Mouse (Mus musculus) adrenal gland, adult (tissue): ENCODE measurements around the gene Dlg4.
"Not testable (repeated sequence)": the region's sequence is repeated elsewhere in the genome, so short reads cannot be mapped to it uniquely, and the experiment has no call there.

ENCODE experiments used
- DNase-seq, 2 experiments: peaks; one replicate each; pipeline ENCODE4 v3.0.0; 2022 to 2023; ENCODE audit warnings: low spot score in 1 of 2; ENCODE audit not compliant: inconsistent age in 2 of 2

The Dlg4 gene

GRCm38 (mm10) chr11:69996161-69997061 lies 20.3 kb upstream of the Dlg4 start:
- DNase-seq: peak; percentile 69 to 86

DNA sequence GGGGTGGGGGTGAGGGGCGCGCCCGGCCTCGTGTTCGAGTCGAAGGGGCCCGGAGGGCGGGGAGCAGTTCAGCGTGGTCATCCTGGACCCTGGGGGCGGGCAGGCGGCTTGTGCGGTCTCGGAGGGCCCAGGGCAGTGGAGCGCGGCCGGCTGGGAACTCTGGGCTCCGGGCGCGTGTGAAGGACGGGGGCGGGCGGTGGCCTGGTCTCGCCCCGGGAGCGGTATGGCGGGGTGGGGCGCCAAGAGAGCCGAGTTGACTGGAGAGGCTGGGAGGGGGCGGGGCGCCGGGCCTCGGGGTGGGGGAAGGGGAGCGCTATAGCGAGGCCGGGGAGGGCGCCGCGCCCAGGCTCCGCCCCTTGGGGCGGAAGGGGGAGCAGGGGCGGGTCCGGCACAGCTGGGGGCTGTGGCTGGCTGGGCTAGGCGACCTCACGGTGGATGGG lies 19.7 kb upstream of the Dlg4 start:
- DNase-seq: peak; percentile 92 to 96

DNA sequence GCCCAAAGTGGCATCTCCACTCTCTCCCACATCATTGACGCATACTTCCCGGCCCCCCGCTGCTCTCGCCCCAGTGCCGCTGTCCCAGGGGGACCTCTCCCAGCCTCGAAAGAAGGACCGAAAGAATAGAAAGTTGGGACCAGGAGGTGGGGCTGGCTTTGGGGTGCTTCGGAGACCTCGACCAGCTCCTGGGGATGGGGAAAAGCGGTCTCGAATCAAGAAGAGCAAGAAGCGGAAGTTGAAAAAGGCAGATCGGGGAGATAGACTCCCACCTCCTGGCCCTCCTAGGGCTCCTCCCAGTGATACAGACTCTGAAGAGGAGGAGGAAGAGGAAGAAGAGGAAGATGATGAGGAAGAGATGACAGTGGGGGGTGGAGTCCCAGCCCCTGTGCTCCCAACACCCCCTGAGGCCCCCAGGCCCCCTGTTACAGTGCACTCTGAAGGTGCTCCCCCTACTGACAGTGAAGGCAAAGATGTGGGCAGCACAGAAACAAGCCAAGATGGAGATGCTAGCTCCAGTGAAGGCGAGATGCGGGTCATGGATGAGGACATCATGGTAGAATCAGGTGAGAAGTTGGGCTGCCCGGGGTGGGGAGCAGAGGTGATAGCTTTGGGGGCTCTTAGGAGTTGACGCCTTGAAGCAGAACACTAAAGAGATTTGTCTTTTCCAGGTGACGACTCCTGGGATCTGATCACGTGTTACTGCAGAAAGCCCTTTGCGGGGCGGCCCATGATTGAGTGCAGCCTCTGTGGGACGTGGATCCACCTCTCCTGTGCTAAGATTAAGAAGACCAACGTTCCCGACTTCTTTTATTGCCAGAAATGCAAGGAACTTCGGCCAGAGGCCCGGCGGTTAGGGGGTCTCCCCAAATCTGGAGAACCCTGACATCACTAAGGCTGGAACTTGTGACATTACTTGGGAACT lies 17.9 kb upstream of the Dlg4 start:
- peak; percentile 52 to 69 for DNase-seq

DNA sequence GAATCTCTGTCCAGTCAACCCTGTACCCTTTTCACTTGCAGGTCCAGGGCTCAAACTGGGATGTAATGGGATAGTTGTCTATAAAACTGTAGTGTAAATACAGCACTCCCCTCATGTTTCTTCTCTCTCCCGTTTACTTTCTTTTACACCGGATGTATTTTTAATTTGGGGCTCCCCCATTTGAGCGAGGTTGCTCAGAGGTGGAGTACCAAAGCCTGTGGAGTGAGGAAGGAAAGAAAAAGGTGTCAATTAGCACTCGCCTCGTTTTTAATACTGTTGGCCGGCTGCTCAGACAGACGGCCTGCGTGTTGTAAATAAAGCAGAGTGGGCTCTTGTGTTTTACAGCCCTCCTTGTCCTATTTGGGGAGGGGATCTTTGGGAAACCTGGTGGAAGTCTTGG lies 17.1 kb upstream of the Dlg4 start:
- peak in 1 of 2 experiments; percentile 47 for DNase-seq

GRCm38 (mm10) chr11:70000396-70000898 lies 16.3 kb upstream of the Dlg4 start, which contains the start of gene Dvl2:
Dvl2 (plus strand) TSS chr11:70000595.
- peak; percentile 93 to 97 for DNase-seq

GRCm38 (mm10) chr11:70001159-70001558 lies 15.6 kb upstream of the Dlg4 start:
- no peak for DNase-seq

DNA sequence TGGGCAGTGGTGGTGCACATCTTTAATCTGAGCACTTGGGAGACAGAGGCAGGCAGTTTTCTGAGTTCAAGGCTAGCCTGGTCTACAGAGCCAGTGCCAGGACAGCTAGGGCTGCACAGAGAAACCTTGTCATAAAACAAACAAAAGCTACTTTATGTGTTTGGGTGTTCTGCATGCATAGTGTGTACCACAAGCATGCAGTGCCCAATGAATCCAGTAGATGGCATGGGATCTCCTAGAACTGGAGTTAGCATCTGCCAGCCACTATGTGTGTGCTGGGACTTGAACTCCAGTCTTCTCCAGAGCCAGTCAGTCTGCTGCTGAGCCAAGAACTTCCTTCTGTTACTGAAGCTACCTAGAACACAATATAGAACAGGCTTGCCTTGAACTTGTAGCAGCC lies 14.9 kb upstream of the Dlg4 start:
- peak in 1 of 2 experiments; percentile 69 for DNase-seq

DNA sequence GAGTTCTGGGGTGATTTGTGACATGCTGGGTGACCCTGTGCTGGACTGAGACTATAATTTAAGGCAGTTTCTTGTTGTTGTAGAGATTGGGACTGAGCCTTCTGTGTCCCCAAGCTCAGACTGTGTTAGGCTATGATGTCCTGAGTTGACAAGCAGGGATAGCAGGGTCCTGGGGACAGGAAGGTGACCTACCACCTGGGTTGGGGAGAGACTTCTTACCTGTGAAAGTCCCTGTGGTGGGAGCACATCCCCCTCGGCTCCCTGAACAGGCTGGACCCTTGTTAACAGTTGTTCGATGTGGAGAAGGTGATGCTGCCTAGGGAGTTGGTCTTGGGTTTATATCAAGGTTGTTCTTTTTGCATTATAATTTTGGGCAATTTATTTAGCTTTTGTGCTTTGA lies 14.3 kb upstream of the Dlg4 start:
- DNase-seq: no peak

- DNase-seq: no peak
These were observed 11.2 kb upstream of the Dlg4 start for GRCm38 (mm10) chr11:70005521-70005920.

- peak in 1 of 2 experiments; percentile 62 for DNase-seq
These were observed 6.7 kb upstream of the Dlg4 start for GRCm38 (mm10) chr11:70010033-70010432.

- no peak for DNase-seq
These were observed 6.2 kb upstream of the Dlg4 start for GRCm38 (mm10) chr11:70010548-70010947.

DNA sequence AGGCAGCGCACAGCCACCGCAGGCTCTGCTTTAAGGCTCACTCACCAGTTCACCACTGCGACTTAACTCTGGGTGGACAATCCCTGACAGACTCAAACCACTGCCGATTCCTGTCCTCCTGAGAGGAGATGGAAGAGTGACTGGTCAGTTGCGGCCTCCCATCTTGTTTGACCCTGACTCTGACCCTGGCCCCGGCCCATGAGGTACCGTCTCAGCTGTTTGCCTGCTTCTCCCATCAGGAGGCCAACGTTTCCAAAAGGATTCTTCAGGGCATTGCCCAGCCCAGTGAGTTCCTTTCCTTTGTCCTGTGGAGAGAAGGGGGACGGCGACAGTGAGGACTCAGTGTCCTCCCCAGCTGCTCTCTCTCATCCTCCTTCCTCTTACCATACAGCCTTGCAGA lies 5.8 kb upstream of the Dlg4 start:
- DNase-seq: peak in 1 of 2 experiments; percentile 62

GRCm38 (mm10) chr11:70012931-70013330 lies 3.8 kb upstream of the Dlg4 start:
- no peak for DNase-seq

DNA sequence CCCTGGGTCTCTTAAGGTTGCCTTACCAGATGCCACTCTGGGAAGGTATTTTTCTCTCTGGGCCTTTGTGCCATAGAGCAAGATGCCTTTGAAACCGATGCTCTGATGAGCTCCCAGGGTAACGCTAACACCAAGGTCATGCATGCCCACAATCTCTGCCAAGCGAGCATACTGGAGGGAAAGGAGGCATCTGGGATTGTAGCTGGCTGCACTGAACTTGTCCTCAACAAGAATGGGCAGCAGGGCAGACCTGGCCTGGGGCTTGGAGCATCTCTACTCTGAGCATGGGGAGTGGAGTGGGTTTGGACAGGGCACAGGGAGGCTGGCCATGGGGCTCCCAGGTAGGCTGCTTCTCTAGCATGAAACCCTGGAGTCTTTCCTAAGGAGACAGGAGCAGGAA lies 3.3 kb upstream of the Dlg4 start:
- peak in 1 of 2 experiments; percentile 66 for DNase-seq

GRCm38 (mm10) chr11:70014051-70014450 lies 2.7 kb upstream of the Dlg4 start:
- DNase-seq: no peak

DNA sequence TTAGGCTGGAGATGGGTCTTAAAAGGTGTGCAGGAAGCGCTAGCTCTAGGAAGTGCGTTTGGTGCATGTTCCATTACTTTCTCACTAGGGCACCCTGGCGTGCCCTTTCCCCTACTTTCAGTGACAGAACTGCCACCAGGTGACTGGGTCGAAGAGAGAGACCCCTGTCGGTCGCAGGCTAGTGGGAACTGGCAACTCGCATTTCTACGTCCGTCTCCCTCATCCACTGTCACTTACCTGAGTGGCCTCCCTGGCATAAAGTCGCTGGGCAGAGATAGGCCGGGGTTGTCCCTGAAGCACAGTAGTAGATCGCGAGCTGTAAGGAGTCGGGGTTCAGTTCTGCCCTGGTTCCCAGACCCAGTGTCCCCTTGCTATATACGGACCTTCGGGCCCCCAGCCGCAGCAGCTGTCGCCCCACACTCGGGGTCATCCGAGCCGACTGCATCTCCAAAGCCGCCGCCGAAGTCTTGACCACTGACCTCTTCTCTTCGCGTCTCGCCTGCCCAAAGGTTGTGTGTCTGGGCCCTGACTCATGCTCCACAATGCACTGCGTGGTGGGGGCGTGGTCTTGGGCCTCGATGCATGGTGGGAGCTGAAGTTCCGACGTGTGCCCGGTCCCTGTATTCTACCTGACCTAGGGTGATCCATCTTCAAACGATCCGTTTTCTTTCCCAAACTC lies 1.7 kb upstream of the Dlg4 start, which contains the start of gene Acadvl:
Gene Acadvl (minus strand): TSS at position 532 of the 679 bp plus-strand sequence.
- DNase-seq: peak; percentile 93 to 97

DNA sequence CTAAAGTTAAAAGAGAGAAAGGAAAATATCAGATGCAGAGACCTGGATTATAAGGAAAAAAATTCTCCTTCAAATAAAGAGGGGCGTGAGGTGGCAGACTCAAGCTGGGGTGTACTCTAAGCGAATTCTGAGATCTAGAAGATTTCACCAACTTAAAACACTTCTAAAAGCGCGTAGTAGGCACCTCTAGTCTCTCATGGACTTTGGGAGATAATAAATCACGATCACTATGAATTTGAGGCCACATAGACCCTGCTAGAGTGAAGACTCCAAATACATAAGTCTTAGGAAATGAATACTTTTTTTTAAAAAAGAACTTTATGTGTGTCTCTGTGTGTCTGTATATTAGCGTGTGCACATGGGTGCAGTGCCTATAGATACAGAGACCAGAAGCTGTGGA lies 1.1 kb upstream of the Dlg4 start:
- DNase-seq: no peak

- not testable (repeated sequence) for DNase-seq
These were observed 565 bp upstream of the Dlg4 start for GRCm38 (mm10) chr11:70016177-70016576.

GRCm38 (mm10) chr11:70017199-70017767 lies 541 bp downstream of the Dlg4 start:
- DNase-seq: no peak
